Mouse (Mus musculus) liver, adult 2 months (tissue): ENCODE data around the gene Safb2. TPM values are rescaled to one million over a fixed set of nuclear protein-coding genes. Genes with fewer than 3 reads are reported as not detected.

Source experiments
- DNase-seq: peaks from one replicate; pipeline ENCODE4 v3.0.0-alpha.2; 2011; ENCODE audit warnings: low read depth, low spot score; ENCODE audit errors: extremely low read depth
- H3K27ac ChIP-seq: fragments of 200-500 bp; replicated peaks from 2 replicates; pipeline ENCODE4 v1.5.1; 2012; ENCODE audit warnings: low read depth, mild to moderate bottlenecking, control low read depth, inconsistent platforms, low read length; ENCODE audit not compliant: insufficient read depth
- H3K27me3 ChIP-seq: fragments of 200-500 bp; 2 replicates; pipeline ENCODE4 v1.6.1; 2012; ENCODE audit warnings: mild to moderate bottlenecking, moderate library complexity, low read length, inconsistent platforms; ENCODE audit not compliant: control insufficient read depth, insufficient read depth
- H3K36me3 ChIP-seq: fragments of 200-500 bp; 2 replicates; pipeline ENCODE4 v1.6.1; 2012; ENCODE audit warnings: low read length, inconsistent platforms; ENCODE audit not compliant: control insufficient read depth, insufficient read depth
- H3K4me1 ChIP-seq: fragments of 200-500 bp; 2 replicates; pipeline ENCODE4 v1.6.1; 2011; ENCODE audit warnings: low read length; ENCODE audit not compliant: control insufficient read depth, insufficient read depth
- H3K4me3 ChIP-seq: fragments of 200-500 bp; 2 replicates; pipeline ENCODE4 v1.5.1; 2011; ENCODE audit warnings: low read depth, mild to moderate bottlenecking, control low read depth, low read length, moderate library complexity; ENCODE audit not compliant: insufficient read depth
- H3K79me2 ChIP-seq: fragments of 200-500 bp; 2 replicates; pipeline ENCODE4 v1.6.1; 2012; ENCODE audit warnings: inconsistent platforms, mild to moderate bottlenecking, low read length, moderate library complexity; ENCODE audit not compliant: control insufficient read depth, insufficient read depth
- H3K9ac ChIP-seq: fragments of 200-500 bp; 2 replicates; pipeline ENCODE4 v1.6.1; 2012; ENCODE audit warnings: low read depth, mild to moderate bottlenecking, control low read depth, inconsistent platforms, low read length
- CTCF ChIP-seq: fragments of 200-500 bp; IDR thresholded peaks from 2 replicates; pipeline ENCODE4 v1.5.1; 2011; ENCODE audit warnings: low read depth, low read length, control low read depth
- POLR2A ChIP-seq: fragments of 200-500 bp; IDR thresholded peaks from 2 replicates; pipeline ENCODE4 v1.6.1; 2011; ENCODE audit warnings: low read length, control low read depth; ENCODE audit not compliant: insufficient read depth; ENCODE audit errors: extremely low read depth
- WGBS: fragments of 180-500 bp; shearing (Covaris S2); methylation state at CpG from one replicate; pipeline ENCODE4 v1.1.7; 2018; 5-methylcytosine and 5-hydroxymethylcytosine counted together
- polyA plus RNA-seq: library from polyadenylated mRNA; depleted of rRNA; stranded (reverse); fragments of >200 nt; gene quantifications from 2 replicates; pipeline ENCODE4 v1.2.3, GENCODE M21; 2012
- total RNA-seq: library from RNA; depleted of rRNA; stranded (reverse); fragments of >200 nt; gene quantifications from 2 replicates; pipeline ENCODE4 v1.2.3, GENCODE M21; 2014

Safb2 gene
- total and polyA plus RNA-seq, 2 experiments, result 32.8 to 62.3 TPM

DNA sequence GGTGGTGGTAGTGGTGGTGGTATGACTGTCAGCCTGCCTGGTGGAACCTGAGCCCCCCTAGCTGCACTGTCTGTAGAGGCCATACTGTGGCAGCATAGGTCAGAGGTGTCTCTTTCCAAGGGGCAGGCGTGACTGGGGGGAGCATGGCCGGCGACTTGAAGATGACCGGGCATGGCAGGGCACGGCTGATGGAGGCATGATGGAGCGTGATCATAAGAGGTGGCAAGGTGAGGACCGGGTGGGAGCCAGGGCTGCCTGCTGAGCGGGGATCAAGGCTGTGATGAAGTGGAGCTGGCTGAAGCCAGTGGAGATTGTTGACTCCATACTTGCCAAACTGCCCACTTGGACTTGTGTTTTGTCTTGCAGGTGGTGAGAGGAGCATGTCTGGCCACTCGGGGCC, 21.0 kb upstream of the Safb2 start:
- Histone ChIP-seq H3K27ac (no peak overlapping the region), H3K36me3 (peaks cover 46% of the 10 kb centered on the region)
- 87% methylated on average over 9 of the region's 9 CpGs for WGBS

DNA sequence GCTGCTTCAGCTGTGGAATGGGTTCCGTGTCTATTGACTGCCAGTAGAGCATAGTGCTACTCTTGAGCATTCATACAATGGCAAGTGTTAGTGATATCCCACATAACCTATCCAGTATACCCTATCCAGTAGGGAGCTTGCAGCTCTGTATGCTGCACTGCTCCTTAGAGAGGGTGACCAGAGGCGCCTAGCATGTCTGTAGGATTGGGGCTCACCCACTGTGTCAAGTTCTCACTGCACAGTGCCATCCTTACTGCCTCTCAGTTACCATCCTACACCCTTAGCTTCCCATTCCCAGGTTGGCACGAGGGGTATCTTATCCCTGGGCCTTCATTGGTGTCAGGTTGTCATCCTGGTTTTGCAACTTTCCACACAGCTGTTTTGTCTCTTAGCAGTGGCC, 20.0 kb upstream of the Safb2 start:
- TF ChIP-seq CTCF, result no peak
- no peak for TF ChIP-seq POLR2A
- no peak overlapping the region for H3K27ac ChIP-seq
- no peak overlapping the region for H3K4me3 ChIP-seq
- H3K9ac ChIP-seq, result no peak overlapping the region
- no peaks in the 10 kb centered on the region for H3K27me3 ChIP-seq
- H3K4me1 ChIP-seq, result peaks cover 6% of the 10 kb centered on the region
- H3K36me3 ChIP-seq, result peaks cover 54% of the 10 kb centered on the region
- DNase-seq, result no peak
- 81% methylated on average over 3 of the region's 3 CpGs for WGBS
- peaks cover 4% of the 10 kb centered on the region; the same call in 1 of the 2 replicates for H3K79me2 ChIP-seq

More for the DNA sequence above, 21.0 kb upstream of the Safb2 start:
- H3K79me2 ChIP-seq, result peaks cover 4% of the 10 kb centered on the region; the same call in 1 of the 2 replicates
- no peak for DNase-seq
- TF ChIP-seq CTCF, result no peak
- no peak for TF ChIP-seq POLR2A
- no peak overlapping the region for H3K9ac ChIP-seq
- no peaks in the 10 kb centered on the region for H3K27me3 ChIP-seq
- H3K4me3 ChIP-seq, result no peak overlapping the region
- peaks cover 6% of the 10 kb centered on the region for H3K4me1 ChIP-seq

DNA sequence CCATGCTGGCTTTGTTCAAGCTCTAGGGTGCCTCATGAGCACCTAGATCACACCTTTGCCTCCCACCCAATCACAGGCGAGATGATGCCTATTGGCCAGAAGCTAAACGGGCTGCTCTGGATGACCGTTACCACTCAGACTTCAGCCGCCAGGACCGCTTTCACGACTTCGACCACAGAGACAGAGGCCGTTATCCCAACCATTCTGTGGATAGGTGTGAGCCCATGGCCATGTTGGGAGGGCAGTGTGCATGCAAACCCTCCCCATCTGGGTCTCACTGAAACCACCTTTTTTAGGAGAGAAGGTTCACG, 19.6 kb upstream of the Safb2 start:
- Histone ChIP-seq H3K27ac (no peak overlapping the region), H3K36me3 (peaks cover 57% of the 10 kb centered on the region), H3K79me2 (peaks cover 4% of the 10 kb centered on the region; the same call in 1 of the 2 replicates), H3K9ac (no peak overlapping the region), H3K4me1 (peaks cover 6% of the 10 kb centered on the region), H3K27me3 (no peaks in the 10 kb centered on the region), H3K4me3 (no peak overlapping the region)
- 86% methylated on average over 9 of the region's 9 CpGs for WGBS
- no peak for DNase-seq
- TF ChIP-seq POLR2A, result no peak

DNA sequence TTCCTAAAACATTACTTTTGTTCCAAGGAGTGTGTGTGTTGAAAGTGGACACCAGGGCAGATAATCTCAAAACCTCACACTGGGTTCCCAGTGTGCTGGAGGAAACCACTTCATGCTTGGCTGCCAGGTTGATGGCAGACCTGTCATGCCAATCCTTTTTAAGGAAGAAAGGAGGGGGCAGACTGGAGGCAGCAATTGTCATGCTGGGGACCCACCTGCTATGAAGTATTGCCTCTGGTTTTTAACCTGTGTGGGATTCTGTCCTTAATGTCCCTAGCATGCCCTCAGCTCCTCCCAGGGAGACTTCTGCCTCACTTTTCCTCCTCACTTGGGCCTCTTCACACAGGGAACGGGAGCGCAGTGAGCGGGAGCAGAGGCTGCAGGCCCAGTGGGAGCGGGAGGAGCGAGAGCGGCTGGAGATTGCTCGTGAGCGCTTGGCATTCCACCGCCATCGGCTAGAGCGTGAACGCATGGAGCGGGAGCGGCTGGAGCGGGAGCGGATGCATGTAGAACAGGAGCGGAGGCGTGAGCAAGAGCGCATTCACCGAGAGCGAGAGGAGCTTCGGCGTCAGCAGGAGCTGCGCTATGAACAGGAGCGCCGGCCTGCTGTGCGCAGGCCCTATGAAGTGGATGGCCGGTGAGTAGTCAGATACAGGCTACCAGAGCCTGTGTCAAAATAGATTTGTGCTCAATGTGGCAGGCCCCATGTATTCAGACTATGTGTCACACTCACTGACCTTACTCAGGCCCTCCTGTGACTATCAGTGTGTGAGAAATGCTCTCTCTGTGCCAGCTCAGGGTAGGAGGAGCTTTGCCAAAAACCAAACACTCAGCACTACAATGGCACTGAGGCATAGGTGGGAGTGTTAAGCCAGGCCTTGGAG, 19.0 kb upstream of the Safb2 start:
- TF ChIP-seq CTCF (no peak), POLR2A (no peak)
- H3K4me3 ChIP-seq, result no peak overlapping the region
- H3K4me1 ChIP-seq, result peaks cover 2% of the 10 kb centered on the region
- H3K27me3 ChIP-seq, result no peaks in the 10 kb centered on the region
- no peak overlapping the region for H3K9ac ChIP-seq
- no peak overlapping the region for H3K27ac ChIP-seq
- H3K79me2 ChIP-seq, result peaks cover under 1% of the 10 kb centered on the region; the same call in 1 of the 2 replicates
- H3K36me3 ChIP-seq, result peaks cover 57% of the 10 kb centered on the region
- WGBS, result 97% methylated on average over 28 of the region's 28 CpGs
- no peak for DNase-seq

DNA sequence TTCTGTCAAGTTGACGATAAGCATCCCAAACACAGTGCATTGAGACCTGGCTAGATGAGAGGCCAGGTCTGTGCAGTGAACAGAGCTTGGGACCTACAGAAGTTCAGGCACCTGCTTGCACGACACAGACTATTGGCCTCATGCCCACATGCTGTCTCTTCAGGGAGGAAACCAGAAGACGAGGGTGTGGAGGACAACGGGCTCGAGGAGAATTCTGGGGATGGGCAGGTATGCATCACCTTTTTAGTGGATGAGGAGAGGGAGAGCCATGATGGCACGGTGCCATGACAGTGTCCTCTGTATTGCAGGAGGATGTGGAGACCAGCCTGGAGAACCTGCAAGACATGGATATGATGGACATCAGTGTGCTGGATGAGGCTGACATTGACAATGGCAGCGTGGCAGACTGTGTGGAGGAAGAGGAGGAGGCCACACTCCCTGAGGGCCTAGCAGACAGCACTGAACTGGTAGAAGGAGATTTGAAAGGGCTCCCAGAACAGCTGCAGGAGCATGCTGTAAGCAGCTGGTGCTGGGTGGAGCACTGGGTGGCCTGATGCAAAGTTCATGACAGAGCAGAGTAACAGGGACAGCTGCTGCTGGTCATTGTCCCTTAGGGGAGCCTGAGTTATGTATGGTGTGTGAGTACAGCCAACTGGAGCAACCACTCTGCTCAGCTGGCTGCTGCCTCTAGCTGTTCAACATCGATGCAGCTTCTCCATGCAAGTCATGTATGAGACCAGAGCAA, 9.3 kb upstream of the Safb2 start:
- no peak overlapping the region for H3K9ac ChIP-seq
- no peaks in the 10 kb centered on the region for H3K4me1 ChIP-seq
- H3K79me2 ChIP-seq, result peaks cover 30% of the 10 kb centered on the region
- no peaks in the 10 kb centered on the region for H3K27me3 ChIP-seq
- no peak overlapping the region for H3K4me3 ChIP-seq
- peaks cover 68% of the 10 kb centered on the region for H3K36me3 ChIP-seq
- DNase-seq, result no peak
- no peak overlapping the region for H3K27ac ChIP-seq
- TF ChIP-seq POLR2A, result no peak
- TF ChIP-seq CTCF, result no peak
- 76% methylated on average over 8 of the region's 8 CpGs for WGBS
